Mouse (Mus musculus): Measurements from ENCODE around the gene Trnp1.

DNA sequence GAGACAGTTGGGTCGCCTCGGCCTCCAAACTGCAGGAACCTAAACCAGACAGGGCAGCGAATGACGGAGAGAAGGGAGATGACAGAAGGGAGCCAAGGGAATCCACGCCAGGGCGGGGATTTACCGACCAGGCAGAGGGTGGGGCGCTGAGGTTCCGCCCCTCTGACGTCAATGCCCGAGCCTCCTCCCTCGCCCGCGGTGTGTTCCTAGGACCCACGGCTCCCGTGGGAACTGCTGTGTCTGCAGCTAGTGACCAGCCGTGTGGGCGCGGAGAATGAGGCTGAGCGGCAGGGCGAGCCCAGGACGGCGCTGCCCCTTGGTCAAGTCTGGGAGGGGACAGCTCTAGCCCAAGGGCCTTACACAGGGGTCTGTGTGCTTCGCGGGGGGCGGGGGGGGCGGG, 30.3 kb downstream of the Trnp1 start:
- TF ChIP-seq EP300 (IDR thresholded peaks at IDR 0.05) = no peak
- TF ChIP-seq CTCF (IDR thresholded peaks at IDR 0.05) = no peak

All from lung, postnatal 0 days (tissue).